Mouse (Mus musculus) MEL (cell line): ENCODE results near the gene Mrpl53. TPM values are rescaled to one million over a fixed set of nuclear protein-coding genes. Genes with fewer than 3 reads are reported as not detected.
A peak's percentile ranks its signal among the peaks of the same experiment; 100 is the strongest.

Experiments
- DNase-seq: peaks from one replicate; pipeline ENCODE4 v3.0.0; 2011; ENCODE audit warnings: low read depth, low spot score
- H3K27ac ChIP-seq: 2 replicates; pipeline ENCODE4 v1.5.1; 2012; ENCODE audit warnings: low read depth, mild to moderate bottlenecking, control low read depth, low read length, moderate library complexity; ENCODE audit not compliant: control insufficient read depth
- H3K27me3 ChIP-seq, 2 experiments: fragments of 150-350 bp in 1 of 2; sonication (generic) in 1 of 2; 2 replicates each; pipeline ENCODE4 v1.6.1; 2012; ENCODE audit warnings: low read length in 2 of 2, mild to moderate bottlenecking in 2 of 2, improper control_type of control experiment in 1 of 2, moderate library complexity in 1 of 2; ENCODE audit not compliant: insufficient read depth in 2 of 2, control insufficient read depth in 1 of 2
- H3K36me3 ChIP-seq, 2 experiments: 2 replicates each; pipeline ENCODE4 v1.6.1; 2012 to 2014; ENCODE audit warnings: low read length in 2 of 2, improper control_type of control experiment in 1 of 2, inconsistent platforms in 1 of 2, mild to moderate bottlenecking in 1 of 2; ENCODE audit not compliant: insufficient read depth in 2 of 2, control insufficient read depth in 1 of 2
- H3K4me1 ChIP-seq, 2 experiments: fragments of 150-350 bp in 1 of 2; sonication (generic) in 1 of 2; 2 replicates each; pipeline ENCODE4 v1.6.1; 2012; ENCODE audit warnings: low read length in 2 of 2, improper control_type of control experiment in 1 of 2, mild to moderate bottlenecking in 1 of 2; ENCODE audit not compliant: insufficient read depth in 2 of 2, control insufficient read depth in 1 of 2
- H3K4me3 ChIP-seq, 2 experiments: fragments of 150-350 bp in 1 of 2; sonication (generic) in 1 of 2; 2 replicates each; pipeline ENCODE4 v1.5.1; 2012; ENCODE audit warnings: low read depth in 2 of 2, low read length in 2 of 2, mild to moderate bottlenecking in 2 of 2, moderate library complexity in 2 of 2, control low read depth in 1 of 2, improper control_type of control experiment in 1 of 2; ENCODE audit not compliant: control insufficient read depth in 1 of 2, insufficient read depth in 1 of 2
- H3K79me2 ChIP-seq: 2 replicates; pipeline ENCODE4 v1.6.1; 2012; ENCODE audit warnings: mild to moderate bottlenecking, low read length, moderate library complexity; ENCODE audit not compliant: control insufficient read depth, poor library complexity, insufficient read depth
- H3K9ac ChIP-seq: 2 replicates; pipeline ENCODE4 v1.6.1; 2012; ENCODE audit warnings: low read depth, mild to moderate bottlenecking, control low read depth, low read length, moderate library complexity; ENCODE audit not compliant: control insufficient read depth, poor library complexity, severe bottlenecking
- H3K9me3 ChIP-seq: fragments of 150-350 bp; sonication (generic); replicated peaks from 2 replicates; pipeline ENCODE4 v1.6.1; 2012; ENCODE audit warnings: mild to moderate bottlenecking, low read length, improper control_type of control experiment, moderate library complexity; ENCODE audit not compliant: insufficient read depth
- BHLHE40 ChIP-seq: IDR thresholded peaks from 2 replicates; pipeline ENCODE4 v1.6.1; 2012; ENCODE audit warnings: low read depth, mild to moderate bottlenecking, inconsistent platforms, low read length, improper control_type of control experiment, borderline replicate concordance
- CHD1 ChIP-seq: IDR thresholded peaks from 2 replicates; pipeline ENCODE4 v1.6.1; 2012; ENCODE audit warnings: low read depth, mild to moderate bottlenecking, inconsistent platforms, low read length, improper control_type of control experiment
- CHD2 ChIP-seq: IDR thresholded peaks from 2 replicates; pipeline ENCODE4 v1.6.1; 2011; ENCODE audit warnings: low read length, improper control_type of control experiment
- CTCF ChIP-seq, 3 experiments: IDR thresholded peaks in 2 of 3; conservative IDR thresholded peaks in 1 of 3; 2 replicates each; pipeline ENCODE4 v1.5.1; 2011 to 2012; ENCODE audit warnings: low read length in 3 of 3, low read depth in 2 of 3, mild to moderate bottlenecking in 2 of 3, improper control_type of control experiment in 1 of 3, inconsistent platforms in 1 of 3, mixed read lengths in 1 of 3, moderate library complexity in 1 of 3; ENCODE audit not compliant: control insufficient read depth in 1 of 3, insufficient read depth in 1 of 3, poor library complexity in 1 of 3, severe bottlenecking in 1 of 3
- E2F4 ChIP-seq: IDR thresholded peaks from 2 replicates; pipeline ENCODE4 v1.6.1; 2011; ENCODE audit warnings: low read depth, low read length, improper control_type of control experiment, borderline replicate concordance
- ELF1 ChIP-seq: IDR thresholded peaks from 2 replicates; pipeline ENCODE4 v1.6.1; 2014; ENCODE audit warnings: low read depth, mild to moderate bottlenecking, inconsistent platforms, low read length, improper control_type of control experiment, moderate library complexity
- EP300 ChIP-seq, 2 experiments: IDR thresholded peaks; 2 replicates each; pipeline ENCODE4 v1.6.1; 2011; ENCODE audit warnings: improper control_type of control experiment in 2 of 2, low read length in 2 of 2, low read depth in 1 of 2, mild to moderate bottlenecking in 1 of 2
- ETS1 ChIP-seq: IDR thresholded peaks from 2 replicates; pipeline ENCODE4 v1.6.1; 2012; ENCODE audit warnings: low read depth, mild to moderate bottlenecking, inconsistent platforms, low read length, improper control_type of control experiment, moderate library complexity
- GABPA ChIP-seq: IDR thresholded peaks from 2 replicates; pipeline ENCODE4 v1.6.1; 2012; ENCODE audit warnings: low read depth, mild to moderate bottlenecking, inconsistent platforms, low read length, improper control_type of control experiment, moderate library complexity
- GATA1 ChIP-seq: IDR thresholded peaks from 2 replicates; pipeline ENCODE4 v1.6.1; 2011; ENCODE audit warnings: low read depth, low read length, improper control_type of control experiment
- HCFC1 ChIP-seq: IDR thresholded peaks from 2 replicates; pipeline ENCODE4 v1.6.1; 2012; ENCODE audit warnings: low read depth, mild to moderate bottlenecking, inconsistent platforms, low read length, improper control_type of control experiment, moderate library complexity
- JUND ChIP-seq: IDR thresholded peaks from 2 replicates; pipeline ENCODE4 v1.6.1; 2011; ENCODE audit warnings: low read depth, mild to moderate bottlenecking, improper control_type of control experiment, low read length
- KAT2A ChIP-seq: conservative IDR thresholded peaks from 2 replicates; pipeline ENCODE4 v1.6.1; 2012; ENCODE audit warnings: low read depth, low read length, improper control_type of control experiment, inconsistent platforms
- MAFK ChIP-seq: IDR thresholded peaks from 2 replicates; pipeline ENCODE4 v1.6.1; 2011; ENCODE audit warnings: low read depth, mild to moderate bottlenecking, low read length, improper control_type of control experiment, borderline replicate concordance
- MAX ChIP-seq: IDR thresholded peaks from 2 replicates; pipeline ENCODE4 v1.6.1; 2011; ENCODE audit warnings: low read length, improper control_type of control experiment
- MAZ ChIP-seq: IDR thresholded peaks from 2 replicates; pipeline ENCODE4 v1.6.1; 2012; ENCODE audit warnings: low read depth, mild to moderate bottlenecking, inconsistent platforms, low read length, improper control_type of control experiment
- MXI1 ChIP-seq: IDR thresholded peaks from 2 replicates; pipeline ENCODE4 v1.6.1; 2011; ENCODE audit warnings: mild to moderate bottlenecking, low read depth, low read length, improper control_type of control experiment
- MYB ChIP-seq: IDR thresholded peaks from 2 replicates; pipeline ENCODE4 v1.6.1; 2011; ENCODE audit warnings: mild to moderate bottlenecking, low read depth, low read length, improper control_type of control experiment
- MYC ChIP-seq: IDR thresholded peaks from 2 replicates; pipeline ENCODE4 v1.6.1; 2011; ENCODE audit warnings: low read depth, mild to moderate bottlenecking, low read length, improper control_type of control experiment, moderate library complexity
- NELFE ChIP-seq: IDR thresholded peaks from 2 replicates; pipeline ENCODE4 v1.6.1; 2011; ENCODE audit warnings: low read depth, low read length, improper control_type of control experiment
- NRF1 ChIP-seq: IDR thresholded peaks from 2 replicates; pipeline ENCODE4 v1.6.1; 2014; ENCODE audit warnings: low read depth, mild to moderate bottlenecking, inconsistent platforms, low read length, improper control_type of control experiment, moderate library complexity; ENCODE audit not compliant: poor library complexity, insufficient read depth, severe bottlenecking
- POLR2A ChIP-seq, 2 experiments: IDR thresholded peaks; 2 replicates each; pipeline ENCODE4 v1.6.1; 2011 to 2012; ENCODE audit warnings: low read length in 2 of 2, mild to moderate bottlenecking in 2 of 2, control low read depth in 1 of 2, improper control_type of control experiment in 1 of 2, low read depth in 1 of 2, moderate library complexity in 1 of 2; ENCODE audit not compliant: control insufficient read depth in 1 of 2, insufficient read depth in 1 of 2, poor library complexity in 1 of 2
- POLR2AphosphoS2 ChIP-seq: IDR thresholded peaks from 2 replicates; pipeline ENCODE4 v1.6.1; 2011; ENCODE audit warnings: low read length, improper control_type of control experiment
- POLR2AphosphoS5 ChIP-seq: IDR thresholded peaks from 2 replicates; pipeline ENCODE4 v1.6.1; 2012; ENCODE audit warnings: low read depth, borderline replicate concordance, mild to moderate bottlenecking, inconsistent platforms, low read length, moderate library complexity, mixed read lengths
- RAD21 ChIP-seq: IDR thresholded peaks from 2 replicates; pipeline ENCODE4 v1.6.1; 2011; ENCODE audit warnings: mild to moderate bottlenecking, low read depth, low read length, improper control_type of control experiment
- RCOR1 ChIP-seq: IDR thresholded peaks from 2 replicates; pipeline ENCODE4 v1.6.1; 2012; ENCODE audit warnings: low read depth, mild to moderate bottlenecking, inconsistent platforms, low read length, improper control_type of control experiment
- SIN3A ChIP-seq: IDR thresholded peaks from 2 replicates; pipeline ENCODE4 v1.6.1; 2012; ENCODE audit warnings: low read length, improper control_type of control experiment, inconsistent platforms
- SMC3 ChIP-seq: IDR thresholded peaks from 2 replicates; pipeline ENCODE4 v1.6.1; 2011; ENCODE audit warnings: low read depth, low read length, improper control_type of control experiment
- TAL1 ChIP-seq: IDR thresholded peaks from 2 replicates; pipeline ENCODE4 v1.6.1; 2012; ENCODE audit warnings: mild to moderate bottlenecking, inconsistent platforms, low read length, moderate library complexity, mixed read lengths
- TBP ChIP-seq: IDR thresholded peaks from 2 replicates; pipeline ENCODE4 v1.8.0; 2011; ENCODE audit warnings: low read depth, low read length, improper control_type of control experiment
- TCF12 ChIP-seq: IDR thresholded peaks from 2 replicates; pipeline ENCODE4 v1.6.1; 2014; ENCODE audit warnings: low read depth, mild to moderate bottlenecking, inconsistent platforms, low read length, improper control_type of control experiment, moderate library complexity
- UBTF ChIP-seq: IDR thresholded peaks from 2 replicates; pipeline ENCODE4 v1.6.1; 2012; ENCODE audit warnings: low read depth, mild to moderate bottlenecking, inconsistent platforms, low read length, improper control_type of control experiment, moderate library complexity, borderline replicate concordance; ENCODE audit not compliant: insufficient read depth
- USF1 ChIP-seq: IDR thresholded peaks from 2 replicates; pipeline ENCODE4 v1.6.1; 2014; ENCODE audit warnings: low read depth, mild to moderate bottlenecking, inconsistent platforms, low read length, improper control_type of control experiment, moderate library complexity
- USF2 ChIP-seq, 2 experiments: IDR thresholded peaks; 2 replicates each; pipeline ENCODE4 v1.6.1; 2011 to 2012; ENCODE audit warnings: improper control_type of control experiment in 2 of 2, low read length in 2 of 2, borderline replicate concordance in 1 of 2, inconsistent platforms in 1 of 2, low read depth in 1 of 2, mild to moderate bottlenecking in 1 of 2; ENCODE audit not compliant: insufficient read depth in 1 of 2
- ZC3H11A ChIP-seq: IDR thresholded peaks from 2 replicates; pipeline ENCODE4 v1.6.1; 2012; ENCODE audit warnings: low read depth, mild to moderate bottlenecking, inconsistent platforms, low read length, improper control_type of control experiment
- ZKSCAN1 ChIP-seq: IDR thresholded peaks from 2 replicates; pipeline ENCODE4 v1.6.1; 2012; ENCODE audit warnings: low read depth, mild to moderate bottlenecking, inconsistent platforms, low read length, improper control_type of control experiment, moderate library complexity
- ZMIZ1 ChIP-seq: IDR thresholded peaks from 2 replicates; pipeline ENCODE4 v1.6.1; 2012; ENCODE audit warnings: low read depth, mild to moderate bottlenecking, inconsistent platforms, low read length, improper control_type of control experiment, moderate library complexity
- polyA plus RNA-seq, 2 experiments: library from polyadenylated mRNA; stranded (reverse) in 1 of 2; unstranded in 1 of 2; fragments of >175 nt in 1 of 2; fragments of >200 nt in 1 of 2; gene quantifications; 2 replicates each; pipeline versions ENCODE4 v1.2.1 to v1.2.4; 2012; ENCODE audit warnings: low replicate concordance in 2 of 2, low read depth in 1 of 2; ENCODE audit not compliant: insufficient read length in 2 of 2, insufficient read depth in 1 of 2, missing spikeins in 1 of 2
- total RNA-seq: library from RNA; depleted of rRNA; stranded (reverse); fragments of 300-350 nt; gene quantifications from 2 replicates; pipeline ENCODE4 v1.2.3, GENCODE M21; 2012

Mrpl53 gene
- total and polyA plus RNA-seq, 3 experiments: 63.8 to 91.3 TPM; not detected in 1

- H3K27me3 ChIP-seq: no peaks in the 10 kb centered on the region
- peak within 1 kb of the TSS; percentile 63 for H3K27ac ChIP-seq
- peak within 1 kb of the TSS; percentile 76 for H3K9ac ChIP-seq
- TF ChIP-seq BHLHE40 (peak; percentile 47; the same call in 1 of the 2 replicates), RCOR1 (no peak), ZKSCAN1 (no peak), TAL1 (no peak), RAD21 (peak; percentile 65), NRF1 (0 out of 2 replicates have a peak, but pooled peaks have one; percentile 30), GABPA (no peak), ZMIZ1 (no peak), TCF12 (peak; percentile 54; the same call in 1 of the 2 replicates), CTCF (IDR thresholded peaks at IDR 0.05 in 2 of 3, conservative IDR thresholded peaks at IDR 0.05 in 1 of 3; ENCODE audit: control insufficient read depth in 1 of 3, insufficient read depth in 1 of 3, low read depth in 2 of 3, low read length in 3 of 3, poor library complexity in 1 of 3, severe bottlenecking in 1 of 3) (peak; percentile 17 to 82 (median 31); a peak in 4 of 6 replicates), KAT2A (no peak; the same call in 1 of the 2 replicates), CHD1 (no peak; the same call in 1 of the 2 replicates), MYB (peak; percentile 68), UBTF (peak; percentile 44; the same call in 1 of the 2 replicates), USF2 (IDR thresholded peaks at IDR 0.05; ENCODE audit: borderline replicate concordance in 1 of 2, insufficient read depth in 1 of 2, low read depth in 1 of 2, low read length in 2 of 2) (no peak), MAZ (no peak; the same call in 1 of the 2 replicates), MAFK (no peak), ELF1 (peak; percentile 86), USF1 (peak; percentile 84), MXI1 (peak; percentile 92), NELFE (peak; percentile 52; the same call in 1 of the 2 replicates), SIN3A (peak; percentile 97), JUND (no peak), ETS1 (peak; percentile 58; the same call in 1 of the 2 replicates), MYC (peak; percentile 47; the same call in 1 of the 2 replicates), TBP (peak; percentile 58; the same call in 1 of the 2 replicates), SMC3 (peak; percentile 83), ZC3H11A (peak; percentile 68), HCFC1 (peak; percentile 97), GATA1 (0 out of 2 replicates have a peak, but pooled peaks have one; percentile 11), CHD2 (no peak), POLR2A (IDR thresholded peaks at IDR 0.05; ENCODE audit: control insufficient read depth in 1 of 2, insufficient read depth in 1 of 2, low read depth in 1 of 2, low read length in 2 of 2, poor library complexity in 1 of 2) (peak in 1 of 2 experiments; percentile 81; a peak in 2 of 4 replicates), POLR2AphosphoS5 (no peak), EP300 (IDR thresholded peaks at IDR 0.05; ENCODE audit: low read depth in 1 of 2, low read length in 2 of 2) (no peak; a peak in 1 of 4 replicates), E2F4 (peak; percentile 23; the same call in 1 of the 2 replicates), POLR2AphosphoS2 (peak; percentile 34), MAX (peak; percentile 48)
These were observed 7.5 kb upstream of the Mrpl53 start, which contains the start of the genes Ccdc142 and Gm42688 for GRCm38 (mm10) chr6:83101316-83101687. TSS of gene Ccdc142 (plus strand) at chr6:83101601. TSS of gene Gm42688 (plus strand) at chr6:83101617.

More at GRCm38 (mm10) chr6:83101316-83101687, 7.5 kb upstream of the Mrpl53 start, which contains the start of the genes Ccdc142 and Gm42688:
- Histone ChIP-seq H3K36me3 (peaks cover 1 to 8% of the 10 kb centered on the region in 2 experiments; a peak in 3 of 4 replicates), H3K4me3 (peak within 1 kb of the TSS; percentile 66), H3K4me1 (peaks cover 0 to 7% of the 10 kb centered on the region in 2 experiments; a peak in 3 of 4 replicates), H3K79me2 (peaks cover 12% of the 10 kb centered on the region), H3K9me3 (no peaks in the 10 kb centered on the region)
- peak; percentile 95 for DNase-seq
